Mouse (Mus musculus) olfactory bulb, adult 2 months (tissue): Measurements from ENCODE around the gene Dip2c.

Experiments used
- CTCF ChIP-seq: fragments of 200-500 bp; IDR thresholded peaks from 2 replicates; pipeline ENCODE4 v1.5.1; 2012; ENCODE audit warnings: low read depth, mild to moderate bottlenecking, low read length, moderate library complexity; ENCODE audit not compliant: insufficient read depth
- POLR2A ChIP-seq: fragments of 200-500 bp; IDR thresholded peaks from 2 replicates; pipeline ENCODE4 v1.6.1; 2012; ENCODE audit warnings: mild to moderate bottlenecking, low read depth, low read length, moderate library complexity; ENCODE audit not compliant: insufficient read depth

DNA sequence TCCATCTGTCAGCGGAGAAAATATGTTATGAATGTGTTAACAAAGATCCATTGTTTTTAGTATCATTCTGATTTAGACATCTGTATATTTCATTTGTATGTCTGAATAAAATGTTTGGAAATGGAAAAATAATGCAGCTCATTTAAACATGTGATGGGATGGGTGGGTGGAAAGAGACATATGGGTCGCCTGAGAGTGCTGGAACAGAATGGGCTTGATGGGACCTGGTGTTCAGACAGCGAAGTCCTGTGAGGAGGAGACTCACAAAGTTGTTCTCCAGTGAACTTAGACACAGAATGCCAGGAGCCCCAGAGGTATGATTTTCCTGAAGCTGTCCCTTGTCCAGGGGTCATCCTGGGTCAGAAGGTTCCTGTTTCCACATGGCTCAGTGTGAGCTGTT, 142.1 kb downstream of the Dip2c start:
- TF ChIP-seq CTCF (no peak), POLR2A (no peak)
